Mouse (Mus musculus): Measurements from ENCODE around the gene Mmp24.

DNA sequence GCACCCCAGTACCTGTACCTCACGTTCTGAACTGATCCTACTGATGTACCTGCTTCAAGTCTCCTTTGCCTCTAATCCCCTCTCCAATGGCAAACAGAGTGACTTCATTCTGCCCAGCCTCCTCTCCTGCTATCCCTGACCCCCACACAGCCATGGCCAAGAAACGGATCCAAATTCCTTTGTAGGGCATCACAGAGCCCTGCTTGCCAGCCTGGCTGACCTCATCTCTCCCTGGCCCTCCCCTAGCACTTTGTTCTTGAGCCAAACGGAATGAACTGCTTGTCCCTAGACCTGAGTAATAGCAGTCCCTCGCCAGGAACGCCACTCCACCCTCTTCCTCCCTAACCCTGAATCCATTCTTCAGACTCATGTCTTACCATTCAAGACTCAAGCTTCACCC, 31.4 kb downstream of the Mmp24 start:
- TF ChIP-seq POLR2A (IDR thresholded peaks at IDR 0.05; ENCODE audit: low read depth, low read length) (no peak), CTCF (IDR thresholded peaks at IDR 0.05; ENCODE audit: borderline replicate concordance, insufficient read depth, low read length) (no peak)
